ENCODE assay signal across 10 mouse cellular contexts in the genomic region with DNA sequence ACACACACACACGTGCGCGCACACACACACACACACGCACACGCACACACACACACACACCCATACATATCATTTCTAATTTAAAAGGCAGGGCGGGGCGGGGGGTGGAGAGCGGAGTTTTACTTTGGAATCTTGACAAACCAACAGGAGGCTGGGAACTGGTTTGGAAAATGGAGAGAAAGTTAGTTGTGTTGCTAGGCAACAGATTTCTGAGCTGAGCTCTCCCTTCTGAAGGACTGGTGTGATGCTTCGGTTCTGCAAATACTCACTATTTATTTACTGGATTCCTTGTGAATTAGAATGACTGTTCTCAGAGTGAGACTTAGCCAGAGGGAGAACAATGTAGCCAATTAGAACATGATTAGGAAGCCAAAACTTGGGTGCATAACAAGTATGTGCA.
DNase-seq lines count a peak whose midpoint lies in the region; ATAC-seq and TF ChIP-seq lines count a peak whose summit lies in the region.
"Had no signal": no experiment of that assay in that cellular context is flagged by ENCODE, and none has a peak within 500 bp of the region (broad histone marks: within the 10 kb centered on the region; RNA-seq: fewer than 3 reads in every experiment).

No protein-coding gene starts in this region.

- WGBS in forebrain, embryonic 11.5 days: 79% methylated on average over 9 of the region's 9 CpGs
- 83% methylated on average over 9 of the region's 9 CpGs for WGBS in forebrain, embryonic 10.5 days
- WGBS in midbrain, embryonic 16.5 days: 54% methylated on average over 9 of the region's 9 CpGs

- no peak overlapping the region for H3K27ac ChIP-seq in forebrain, embryonic 11.5 days (ENCODE audit: low read depth, low read length)
- no peak overlapping the region for H3K27ac ChIP-seq in forebrain, embryonic 10.5 days
- H3K27ac ChIP-seq in midbrain, embryonic 16.5 days (ENCODE audit: low read length): peak overlapping the region; percentile 66

- DNase-seq in forebrain, embryonic 11.5 days (ENCODE audit: low spot score): no peak
- no peak for DNase-seq in forebrain, embryonic 10.5 days (ENCODE audit: extremely low spot score, low spot score)
- DNase-seq in brain, embryonic 14.5 days (ENCODE audit: low read depth): peak; percentile 88
- peak; percentile 39 to 50 for DNase-seq in layer of hippocampus, adult 8-10 months (ENCODE audit: low spot score in 2 of 2)
- DNase-seq in spleen, postnatal 36 days (ENCODE audit: low spot score in 2 of 2): no peak
- no peak for DNase-seq in adrenal gland, postnatal 10 days
- DNase-seq in spleen, postnatal 14 days (ENCODE audit: low spot score in 2 of 2): no peak
- DNase-seq: liver had no signal

- no peak for TF ChIP-seq POLR2A in brain, embryonic 14.5 days (IDR thresholded peaks at IDR 0.05; ENCODE audit: borderline replicate concordance, extremely low read depth, insufficient read depth, insufficient read length, poor library complexity, severe bottlenecking)

- no peak overlapping the region for H3K4me3 ChIP-seq in forebrain, embryonic 11.5 days (ENCODE audit: low read depth, low read length)
- no peak overlapping the region for H3K4me3 ChIP-seq in forebrain, embryonic 10.5 days
- H3K4me3 ChIP-seq in midbrain, embryonic 16.5 days (ENCODE audit: low read depth, low read length): no peak overlapping the region

- H3K9me3 ChIP-seq in forebrain, embryonic 11.5 days (ENCODE audit: control insufficient read depth, low read length): no peaks in the 10 kb centered on the region
- no peaks in the 10 kb centered on the region for H3K9me3 ChIP-seq in forebrain, embryonic 10.5 days
- no peaks in the 10 kb centered on the region; the same call in 1 of the 2 replicates for H3K9me3 ChIP-seq in midbrain, embryonic 16.5 days (replicated peaks; ENCODE audit: control insufficient read depth, low read length, poor library complexity, severe bottlenecking)

- 0 out of 2 replicates have a peak, but pooled peaks have one; percentile 22 for ATAC-seq in forebrain, embryonic 11.5 days (replicated peaks; ENCODE audit: low FRiP score)
- ATAC-seq in midbrain, embryonic 16.5 days: 0 out of 2 replicates have a peak, but pooled peaks have one; percentile 57
- ATAC-seq: intestine, postnatal 0 days had no signal

- no peaks in the 10 kb centered on the region for H3K27me3 ChIP-seq in forebrain, embryonic 11.5 days (ENCODE audit: control insufficient read depth, insufficient read depth, low read length)
- peaks cover 6% of the 10 kb centered on the region; the same call in 1 of the 2 replicates for H3K27me3 ChIP-seq in forebrain, embryonic 10.5 days (ENCODE audit: poor library complexity, severe bottlenecking)
- no peaks in the 10 kb centered on the region for H3K27me3 ChIP-seq in midbrain, embryonic 16.5 days (ENCODE audit: control insufficient read depth, insufficient read depth, low read depth, low read length)

- no peak overlapping the region for H3K4me2 ChIP-seq in forebrain, embryonic 11.5 days (ENCODE audit: low read depth, low read length, severe bottlenecking)
- H3K4me2 ChIP-seq in midbrain, embryonic 16.5 days (ENCODE audit: low read length): peak overlapping the region; percentile 33; the same call in 1 of the 2 replicates

- H3K36me3 ChIP-seq in forebrain, embryonic 11.5 days (ENCODE audit: control insufficient read depth, insufficient read depth, low read length): no peaks in the 10 kb centered on the region
- no peaks in the 10 kb centered on the region for H3K36me3 ChIP-seq in forebrain, embryonic 10.5 days (replicated peaks)
- no peaks in the 10 kb centered on the region for H3K36me3 ChIP-seq in midbrain, embryonic 16.5 days (ENCODE audit: control insufficient read depth, insufficient read depth, low read length)

- peaks cover 10% of the 10 kb centered on the region; the same call in 1 of the 2 replicates for H3K4me1 ChIP-seq in forebrain, embryonic 11.5 days (replicated peaks; ENCODE audit: control insufficient read depth, insufficient read depth, low read length)
- peaks cover 44% of the 10 kb centered on the region for H3K4me1 ChIP-seq in forebrain, embryonic 10.5 days
- H3K4me1 ChIP-seq in midbrain, embryonic 16.5 days (ENCODE audit: control insufficient read depth, insufficient read depth, low read length): peaks cover 23% of the 10 kb centered on the region

- no peak for TF ChIP-seq CTCF in brain, embryonic 14.5 days (IDR thresholded peaks at IDR 0.05; ENCODE audit: borderline replicate concordance, extremely low read depth, insufficient read depth, insufficient read length)

- no peak overlapping the region for H3K9ac ChIP-seq in forebrain, embryonic 11.5 days (ENCODE audit: low read length)
- H3K9ac ChIP-seq in midbrain, embryonic 16.5 days (ENCODE audit: low read depth, low read length): no peak overlapping the region

Comparison
In these comparisons a context has a peak if more than half of its experiments do, and no peak if none do; other contexts are left out.
1. DNase-seq: peak in brain, embryonic 14.5 days (single experiment) and layer of hippocampus, adult 8-10 months (2 of 2); none in forebrain, embryonic 11.5 days (single experiment), forebrain, embryonic 10.5 days (single experiment), spleen, postnatal 36 days (0 of 2), adrenal gland, postnatal 10 days (single experiment) and spleen, postnatal 14 days (0 of 2).